Mouse (Mus musculus) right cerebral cortex, postnatal 25 days (tissue): Measurements from ENCODE around the gene Opcml.

ENCODE experiments used
- DNase-seq: peaks from one replicate; pipeline ENCODE4 v3.0.0; 2022

Gene Opcml

DNA sequence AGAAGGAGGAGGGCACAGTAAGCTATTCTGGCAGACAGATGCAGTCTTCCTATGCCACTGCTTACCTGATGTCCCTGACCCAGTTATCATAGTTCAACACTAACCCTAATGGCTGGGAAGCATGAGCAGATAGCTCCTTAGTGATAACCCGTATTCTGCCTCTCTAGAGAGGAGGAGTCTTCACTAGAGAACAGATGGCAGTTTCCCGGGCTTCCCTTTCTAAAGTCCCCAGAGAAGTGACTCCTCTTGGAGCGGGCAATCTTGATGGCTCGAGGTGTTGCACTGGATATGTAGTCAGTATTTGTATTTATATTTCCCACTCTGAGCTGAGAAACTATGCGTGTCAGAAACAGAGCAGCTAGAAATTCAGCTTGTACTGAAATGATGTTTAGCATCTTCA lies 1031.9 kb downstream of the Opcml start:
- no peak for DNase-seq

- DNase-seq = no peak
Observed at GRCm38 (mm10) chr9:28825821-28826220, 1035.2 kb downstream of the Opcml start.

- no peak for DNase-seq
Observed at GRCm38 (mm10) chr9:28845961-28846570, 1055.5 kb downstream of the Opcml start.

DNA sequence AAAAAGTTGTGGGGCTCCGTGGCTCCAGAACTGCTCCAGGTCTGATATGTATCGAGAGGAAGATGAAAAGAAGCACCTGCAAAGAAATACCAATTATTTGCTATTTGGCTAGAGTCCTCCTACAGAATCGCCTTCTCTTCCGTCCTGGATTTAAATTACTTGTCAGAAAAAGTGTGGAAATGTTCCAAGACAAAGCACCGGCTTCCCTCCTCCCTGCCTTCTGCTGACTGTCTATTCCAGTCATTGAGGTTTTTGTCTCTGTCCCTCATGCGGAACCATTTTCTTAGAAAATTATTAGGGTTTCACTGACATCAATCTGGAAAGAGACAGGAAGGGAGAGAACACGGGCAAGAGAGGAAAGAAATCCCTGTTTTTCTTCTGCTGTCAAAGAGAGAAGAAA lies 1065.3 kb downstream of the Opcml start:
- DNase-seq = no peak

GRCm38 (mm10) chr9:28861983-28862382 lies 1071.4 kb downstream of the Opcml start:
- DNase-seq = no peak

- peak; percentile 18 for DNase-seq
Observed at GRCm38 (mm10) chr9:28867256-28867655, 1076.7 kb downstream of the Opcml start.

DNA sequence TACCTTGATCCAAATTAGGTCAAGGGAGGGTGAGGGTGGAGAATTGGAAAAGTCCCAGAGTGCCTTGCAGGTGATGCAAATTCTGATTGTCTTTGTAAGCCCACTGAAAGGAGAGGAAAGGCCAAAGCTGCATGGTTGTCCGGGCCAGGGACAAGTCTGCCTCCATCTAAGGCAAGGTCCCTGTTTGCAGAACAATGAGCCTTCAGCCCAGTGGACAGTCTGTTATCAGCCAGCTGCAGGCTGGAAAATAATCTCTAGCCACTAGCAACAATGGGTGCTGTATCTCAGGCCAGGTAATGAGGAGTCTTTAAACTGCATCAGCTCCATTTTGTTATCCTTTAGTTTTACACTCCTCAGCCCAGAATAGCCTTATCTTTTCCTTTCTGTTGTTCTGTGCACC lies 1079.9 kb downstream of the Opcml start:
- no peak for DNase-seq

DNA sequence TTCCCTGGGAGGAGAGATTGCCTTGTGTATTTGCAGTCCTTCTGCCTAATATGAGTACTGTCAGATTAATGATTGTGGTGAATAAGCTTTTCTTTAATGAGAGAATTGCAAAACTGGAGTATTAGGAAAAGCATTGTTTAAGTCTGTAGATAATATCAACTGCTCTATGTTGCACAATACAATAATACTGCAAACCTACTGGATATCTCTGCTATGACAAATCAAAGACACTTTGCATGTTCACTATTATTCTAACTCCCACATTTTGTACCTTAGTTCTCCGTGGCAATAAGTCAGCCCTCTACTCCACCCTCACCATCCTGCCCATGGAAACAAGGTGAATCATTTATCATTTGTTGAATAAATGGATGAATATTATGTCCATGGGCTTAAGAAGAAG lies 1092.0 kb downstream of the Opcml start:
- no peak for DNase-seq

GRCm38 (mm10) chr9:28891611-28892010 lies 1101.0 kb downstream of the Opcml start:
- DNase-seq = no peak

- no peak for DNase-seq
Observed at GRCm38 (mm10) chr9:28903291-28903690, 1112.7 kb downstream of the Opcml start.

GRCm38 (mm10) chr9:28909738-28910137 lies 1119.2 kb downstream of the Opcml start:
- DNase-seq = no peak

DNA sequence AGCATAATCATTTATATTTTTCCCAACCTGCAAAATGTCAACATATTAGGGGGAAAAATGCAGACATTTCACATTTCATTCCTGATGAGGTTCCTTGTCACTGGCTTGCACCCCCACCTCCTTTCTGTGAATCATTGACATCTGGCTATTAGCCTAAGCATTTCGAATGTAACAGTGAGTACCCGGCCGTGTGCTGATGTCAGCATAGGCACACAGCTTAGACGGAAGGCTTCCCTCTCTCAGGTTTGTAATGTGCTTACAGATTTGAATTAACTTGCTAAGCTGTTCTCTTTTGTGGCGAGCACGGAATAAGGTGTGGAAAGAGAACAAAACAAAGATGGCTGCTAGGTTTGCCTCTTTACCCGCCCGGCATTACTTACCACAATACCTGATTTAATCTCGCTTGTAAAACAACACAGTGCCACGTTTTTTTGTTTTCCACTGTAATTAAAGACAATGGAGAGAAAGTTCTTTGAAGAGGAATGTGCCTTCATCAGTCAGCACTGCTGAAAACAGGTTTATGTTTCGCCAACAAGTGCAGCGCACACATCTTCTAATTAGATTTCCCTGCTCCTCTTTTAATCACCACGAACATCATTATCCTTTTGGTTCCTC lies 1121.1 kb downstream of the Opcml start:
- no peak for DNase-seq

- DNase-seq = peak; percentile 21
Observed at GRCm38 (mm10) chr9:28932069-28932468, 1141.5 kb downstream of the Opcml start.

- DNase-seq = no peak
Observed at GRCm38 (mm10) chr9:28937163-28937562, 1146.6 kb downstream of the Opcml start.

GRCm38 (mm10) chr9:28937980-28938379 lies 1147.4 kb downstream of the Opcml start:
- DNase-seq = peak; percentile 11

DNA sequence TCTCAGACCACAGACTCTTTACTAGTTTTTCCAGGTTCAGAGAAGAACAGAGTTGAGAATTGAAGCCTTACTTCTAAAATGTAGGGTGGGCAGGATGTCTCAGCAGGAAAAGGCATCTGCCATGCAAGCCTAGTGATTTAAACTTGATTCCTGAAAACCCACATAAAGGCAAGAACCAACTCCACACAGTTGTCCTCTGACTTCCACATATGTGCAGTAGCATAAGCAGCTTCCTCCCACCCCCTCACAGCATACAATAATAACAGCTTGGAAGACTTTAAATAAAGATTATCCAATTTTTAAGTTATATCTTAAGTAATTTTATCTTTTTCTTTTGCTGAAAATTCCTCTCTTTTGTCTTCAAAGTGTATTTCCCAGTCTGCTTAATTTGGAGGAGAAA lies 1150.3 kb downstream of the Opcml start:
- no peak for DNase-seq

DNA sequence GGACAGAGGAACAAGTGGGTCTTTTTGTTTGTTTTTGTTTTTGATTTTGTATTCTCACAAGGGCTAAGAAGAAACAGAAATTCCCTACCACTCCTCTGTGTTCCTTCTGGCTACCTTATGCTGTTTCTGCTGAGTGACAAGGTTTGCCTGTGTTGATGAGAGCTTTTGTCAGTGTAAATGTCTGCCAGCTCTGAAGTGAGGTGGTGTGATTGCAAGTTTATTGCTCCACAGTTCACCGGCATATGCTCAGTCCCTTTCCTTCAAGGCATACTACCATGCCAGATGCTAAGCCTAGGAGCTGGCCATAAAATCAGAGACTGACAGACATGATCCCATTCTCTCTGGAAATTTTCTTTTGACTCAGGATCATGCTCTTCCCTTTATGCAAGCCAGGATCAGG lies 1178.9 kb downstream of the Opcml start:
- DNase-seq = no peak
